9 mouse cellular contexts compared by ENCODE assay signal in the genomic region with DNA sequence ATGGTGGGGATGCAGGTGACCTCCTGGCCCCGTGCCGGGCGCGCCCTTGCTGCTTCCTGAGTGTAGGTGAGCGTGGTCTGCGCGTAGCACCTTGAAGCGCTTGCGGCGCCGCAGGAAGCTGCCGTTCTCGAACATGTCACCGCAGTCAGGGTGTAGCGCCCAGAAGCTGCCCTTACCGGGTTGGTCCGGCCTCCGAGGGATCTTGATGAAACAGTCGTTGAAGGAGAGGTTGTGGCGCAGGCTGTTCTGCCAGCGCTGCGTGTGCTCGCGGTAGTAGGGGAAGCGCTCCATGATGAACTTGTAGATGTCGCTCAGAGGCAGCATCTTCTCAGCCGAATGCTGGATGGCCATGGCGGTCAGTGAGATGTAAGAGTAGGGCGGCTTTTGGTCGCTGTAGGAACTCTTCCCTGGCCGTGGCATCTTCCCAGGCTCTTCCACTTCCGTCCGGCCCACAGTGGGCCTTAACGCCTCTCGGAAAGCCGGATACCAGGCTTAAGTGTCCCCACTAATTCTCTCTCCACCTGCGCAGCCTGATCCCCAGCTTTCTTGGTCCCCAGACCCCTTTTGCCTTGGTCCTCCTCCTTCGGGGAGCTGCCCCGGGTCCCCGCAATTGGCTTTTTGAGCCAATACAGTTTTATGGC. TPM values are rescaled to one million over a fixed set of nuclear protein-coding genes. Genes with fewer than 3 reads are reported as not detected.
A peak's percentile ranks its signal among the peaks of the same experiment; 100 is the strongest.
DNase-seq lines count a peak whose midpoint lies in the region; ATAC-seq lines count a peak whose summit lies in the region.
"Had no signal": no experiment of that assay in that cellular context is flagged by ENCODE, and none has a peak within 500 bp of the region (broad histone marks: within the 10 kb centered on the region; RNA-seq: fewer than 3 reads in every experiment).

A gene (minus strand): TSS at position 585 of the 641 bp plus-strand sequence.

- H3K4me3 ChIP-seq in heart, embryonic 11.5 days (ENCODE audit: low read depth, low read length) = peak within 1 kb of the TSS; percentile 46
- H3K4me3 ChIP-seq in heart, embryonic 14.5 days (ENCODE audit: control insufficient read depth in 1 of 2, insufficient read depth in 1 of 2, low read depth in 1 of 2, low read length in 2 of 2) = peak within 1 kb of the TSS; percentile 38 to 43
- peak within 1 kb of the TSS; percentile 18 for H3K4me3 ChIP-seq in macrophage (ENCODE audit: inconsistent target)

- peak within 1 kb of the TSS; percentile 76 for H3K4me2 ChIP-seq in heart, embryonic 11.5 days
- H3K4me2 ChIP-seq in heart, embryonic 14.5 days (ENCODE audit: low read length) = peak within 1 kb of the TSS; percentile 65

- ATAC-seq in heart, embryonic 11.5 days (replicated peaks; ENCODE audit: insufficient number of reproducible peaks, low FRiP score, low TSS enrichment) = no peak
- ATAC-seq in heart, embryonic 14.5 days (ENCODE audit: insufficient number of reproducible peaks, insufficient read depth, low FRiP score, low read depth) = no peak
- ATAC-seq: Patski had no signal

- no peak within 1 kb of the TSS for H3K9ac ChIP-seq in heart, embryonic 11.5 days (ENCODE audit: low read depth, low read length)
- no peak within 1 kb of the TSS; the same call in 1 of the 2 replicates for H3K9ac ChIP-seq in heart, embryonic 14.5 days (ENCODE audit: low read length)

- DNase-seq in heart, adult 8-10 months (ENCODE audit: low spot score) = no peak
- peak; percentile 7 for DNase-seq in Muller cell, postnatal 12 days (ENCODE audit: inconsistent ontology term)
- no peak for DNase-seq in thymus, postnatal 0 days (ENCODE audit: low spot score)
- DNase-seq in urinary bladder, postnatal 4 days (ENCODE audit: low spot score in 2 of 2) = no peak
- no peak for DNase-seq in right cerebral cortex, postnatal 14 days

- H3K4me1 ChIP-seq in heart, embryonic 11.5 days (ENCODE audit: control insufficient read depth, insufficient read depth, low read length) = peaks cover 17% of the 10 kb centered on the region
- H3K4me1 ChIP-seq in heart, embryonic 14.5 days (ENCODE audit: control insufficient read depth in 2 of 2, insufficient read depth in 2 of 2, low read length in 2 of 2) = peaks cover 12 to 38% of the 10 kb centered on the region in 2 experiments

- WGBS in heart, embryonic 11.5 days (ENCODE audit: insufficient replicate concordance) = under 1% methylated on average over 40 of the region's 40 CpGs
- under 1% methylated on average over 37 of the region's 40 CpGs for WGBS in heart, embryonic 14.5 days
- WGBS in macrophage (ENCODE audit: missing documents) = 5% methylated on average over 40 of the region's 40 CpGs

- no peaks in the 10 kb centered on the region for H3K36me3 ChIP-seq in heart, embryonic 11.5 days (ENCODE audit: control insufficient read depth, insufficient read depth, low read length)
- H3K36me3 ChIP-seq in heart, embryonic 14.5 days (ENCODE audit: control insufficient read depth, insufficient read depth, low read length) = no peaks in the 10 kb centered on the region
- no peaks in the 10 kb centered on the region for H3K36me3 ChIP-seq in macrophage (ENCODE audit: inconsistent target)

- H3K79me2 ChIP-seq in macrophage (ENCODE audit: inconsistent target) = no peaks in the 10 kb centered on the region

- H3K27ac ChIP-seq in heart, embryonic 11.5 days (ENCODE audit: low read depth, low read length) = no peak within 1 kb of the TSS
- H3K27ac ChIP-seq in heart, embryonic 14.5 days (replicated peaks in 1 of 2; ENCODE audit: control insufficient read depth in 1 of 2, insufficient read depth in 1 of 2, low read depth in 2 of 2, low read length in 2 of 2) = no peak within 1 kb of the TSS
- H3K27ac ChIP-seq in macrophage = no peak within 1 kb of the TSS

- peaks cover 100% of the 10 kb centered on the region for H3K27me3 ChIP-seq in heart, embryonic 11.5 days (ENCODE audit: control insufficient read depth, insufficient read depth, low read length)
- peaks cover 93% of the 10 kb centered on the region for H3K27me3 ChIP-seq in heart, embryonic 14.5 days (ENCODE audit: control insufficient read depth, insufficient read depth, low read length)

- no peaks in the 10 kb centered on the region for H3K9me3 ChIP-seq in heart, embryonic 11.5 days (replicated peaks; ENCODE audit: control insufficient read depth, low read length)
- no peaks in the 10 kb centered on the region for H3K9me3 ChIP-seq in heart, embryonic 14.5 days (ENCODE audit: control insufficient read depth, low read length)

RNA-seq across cellular contexts. Expression of the gene that starts here (rescaled TPM):
- not detected in 2 replicates for polyA plus RNA-seq in heart, embryonic 11.5 days (2014; fragmentation: Nextera tagmentation; extraction: Ambion mirVana)
- not detected for total RNA-seq in heart, adult 8-10 months (2022)
- not detected in 2 replicates for polyA plus RNA-seq in heart, embryonic 14.5 days (2014; fragmentation: Nextera tagmentation; extraction: Ambion mirVana)
- not detected for total RNA-seq in macrophage (2018; cell fraction: chromatin; rRNA removed)
- under 1 TPM in 3 of 26 experiments, not detected in 23; 0.12 to 0.15 (median 0.13) TPM for total RNA-seq in macrophage (2018; cell fraction: cytosol; rRNA removed)
- not detected for total RNA-seq in macrophage (2018; cell fraction: nucleus; rRNA removed)
- 0.09 to 0.20 TPM in 2 of 3 replicates, not detected in the other for polyA plus RNA-seq in macrophage (2018)
- 0.14 TPM in 1 of 2 replicates, not detected in the other for polyA plus RNA-seq in thymus, postnatal 0 days (2015; fragmentation: Nextera tagmentation; extraction: Ambion mirVana)
- polyA plus RNA-seq: Patski had no signal
